Mouse (Mus musculus): Measurements from ENCODE around the gene Nrap. TPM values are rescaled to one million over a fixed set of nuclear protein-coding genes. Genes with fewer than 3 reads are reported as not detected.

Nrap gene
- polyA plus RNA-seq, 1 experiment: 25.5 TPM

- Histone ChIP-seq H3K27me3 (ENCODE audit: control insufficient read depth, insufficient read depth, insufficient read length) (no peaks in the 10 kb centered on the region), H3K36me3 (ENCODE audit: control insufficient read depth, insufficient read depth) (no peaks in the 10 kb centered on the region), H3ac (ENCODE audit: control insufficient read depth, insufficient read length) (no peak overlapping the region), H3K4me2 (ENCODE audit: low read depth) (no peak overlapping the region), H3K79me2 (ENCODE audit: control insufficient read depth, insufficient read depth) (no peaks in the 10 kb centered on the region), H3K4me3 (no peak overlapping the region)
- TF ChIP-seq E2F4 (IDR thresholded peaks at IDR 0.05; ENCODE audit: insufficient read depth) (no peak), MAX (IDR thresholded peaks at IDR 0.05; ENCODE audit: low read depth) (no peak), POLR2A (IDR thresholded peaks at IDR 0.05; ENCODE audit: insufficient read length, low read depth) (no peak), MYOD1 (IDR thresholded peaks at IDR 0.05; ENCODE audit: control insufficient read depth in 1 of 3, insufficient read length in 2 of 3, low read depth in 2 of 3) (no peak), CEBPB (IDR thresholded peaks at IDR 0.05; ENCODE audit: insufficient read depth, poor library complexity, severe bottlenecking) (no peak), POLR2AphosphoS2 (IDR thresholded peaks at IDR 0.05; ENCODE audit: insufficient read length, low read depth) (no peak), MYOG (IDR thresholded peaks at IDR 0.05; ENCODE audit: control insufficient read depth in 1 of 3, insufficient read depth in 1 of 3, insufficient read length in 2 of 3, low read depth in 2 of 3) (no peak), TCF3 (IDR thresholded peaks at IDR 0.05; ENCODE audit: insufficient read length, low read depth) (no peak), REST (IDR thresholded peaks at IDR 0.05; ENCODE audit: insufficient read depth, insufficient read length) (no peak), SRF (IDR thresholded peaks at IDR 0.05; ENCODE audit: control insufficient read depth, insufficient read length, low read depth) (no peak), USF1 (IDR thresholded peaks at IDR 0.05; ENCODE audit: low read depth) (no peak), TCF12 (IDR thresholded peaks at IDR 0.05; ENCODE audit: insufficient read depth, poor library complexity, severe bottlenecking) (no peak)
These were observed 11.2 kb downstream of the Nrap start for GRCm38 (mm10) chr19:56378554-56379172.

GRCm38 (mm10) chr19:56378007-56378406 lies 11.8 kb downstream of the Nrap start:
- no peaks in the 10 kb centered on the region for H3K27me3 ChIP-seq (ENCODE audit: control insufficient read depth, insufficient read depth, insufficient read length)
- TF ChIP-seq USF1 (IDR thresholded peaks at IDR 0.05; ENCODE audit: low read depth) (no peak), TCF3 (IDR thresholded peaks at IDR 0.05; ENCODE audit: insufficient read length, low read depth) (no peak), MAX (IDR thresholded peaks at IDR 0.05; ENCODE audit: low read depth) (no peak), E2F4 (IDR thresholded peaks at IDR 0.05; ENCODE audit: insufficient read depth) (no peak), CEBPB (IDR thresholded peaks at IDR 0.05; ENCODE audit: insufficient read depth, poor library complexity, severe bottlenecking) (no peak), TCF12 (IDR thresholded peaks at IDR 0.05; ENCODE audit: insufficient read depth, poor library complexity, severe bottlenecking) (no peak), MYOG (IDR thresholded peaks at IDR 0.05; ENCODE audit: control insufficient read depth in 1 of 3, insufficient read depth in 1 of 3, insufficient read length in 2 of 3, low read depth in 2 of 3) (no peak), SRF (IDR thresholded peaks at IDR 0.05; ENCODE audit: control insufficient read depth, insufficient read length, low read depth) (no peak), POLR2AphosphoS2 (IDR thresholded peaks at IDR 0.05; ENCODE audit: insufficient read length, low read depth) (no peak), MYOD1 (IDR thresholded peaks at IDR 0.05; ENCODE audit: control insufficient read depth in 1 of 3, insufficient read length in 2 of 3, low read depth in 2 of 3) (no peak), POLR2A (IDR thresholded peaks at IDR 0.05; ENCODE audit: insufficient read length, low read depth) (no peak), REST (IDR thresholded peaks at IDR 0.05; ENCODE audit: insufficient read depth, insufficient read length) (no peak)
- no peak overlapping the region for H3K4me3 ChIP-seq
- no peak overlapping the region for H3ac ChIP-seq (ENCODE audit: control insufficient read depth, insufficient read length)
- H3K79me2 ChIP-seq (ENCODE audit: control insufficient read depth, insufficient read depth): no peaks in the 10 kb centered on the region
- no peaks in the 10 kb centered on the region for H3K36me3 ChIP-seq (ENCODE audit: control insufficient read depth, insufficient read depth)
- H3K4me2 ChIP-seq (ENCODE audit: low read depth): no peak overlapping the region

- H3K36me3 ChIP-seq (ENCODE audit: control insufficient read depth, insufficient read depth): no peaks in the 10 kb centered on the region
- no peak overlapping the region for H3K4me3 ChIP-seq
- H3K79me2 ChIP-seq (ENCODE audit: control insufficient read depth, insufficient read depth): no peaks in the 10 kb centered on the region
- peak overlapping the region; percentile 30 for H3K4me2 ChIP-seq (ENCODE audit: low read depth)
- H3K27me3 ChIP-seq (ENCODE audit: control insufficient read depth, insufficient read depth, insufficient read length): no peaks in the 10 kb centered on the region
- no peak overlapping the region for H3ac ChIP-seq (ENCODE audit: control insufficient read depth, insufficient read length)
- peak; percentile 57 to 97 (median 97) for TF ChIP-seq MYOD1 (IDR thresholded peaks at IDR 0.05; ENCODE audit: control insufficient read depth in 1 of 3, insufficient read length in 2 of 3, low read depth in 2 of 3)
- peak; percentile 60 for TF ChIP-seq MAX (IDR thresholded peaks at IDR 0.05; ENCODE audit: low read depth)
- no peak for TF ChIP-seq SRF (IDR thresholded peaks at IDR 0.05; ENCODE audit: control insufficient read depth, insufficient read length, low read depth)
- TF ChIP-seq POLR2A (IDR thresholded peaks at IDR 0.05; ENCODE audit: insufficient read length, low read depth): no peak
- no peak for TF ChIP-seq E2F4 (IDR thresholded peaks at IDR 0.05; ENCODE audit: insufficient read depth)
- TF ChIP-seq MYOG (IDR thresholded peaks at IDR 0.05; ENCODE audit: control insufficient read depth in 1 of 3, insufficient read depth in 1 of 3, insufficient read length in 2 of 3, low read depth in 2 of 3): peak; percentile 90 to 95 (median 93)
- TF ChIP-seq CEBPB (IDR thresholded peaks at IDR 0.05; ENCODE audit: insufficient read depth, poor library complexity, severe bottlenecking): no peak
- TF ChIP-seq USF1 (IDR thresholded peaks at IDR 0.05; ENCODE audit: low read depth): no peak
- peak; percentile 70 for TF ChIP-seq TCF12 (IDR thresholded peaks at IDR 0.05; ENCODE audit: insufficient read depth, poor library complexity, severe bottlenecking)
- no peak for TF ChIP-seq POLR2AphosphoS2 (IDR thresholded peaks at IDR 0.05; ENCODE audit: insufficient read length, low read depth)
- TF ChIP-seq REST (IDR thresholded peaks at IDR 0.05; ENCODE audit: insufficient read depth, insufficient read length): peak; percentile 87
- peak; percentile 73 for TF ChIP-seq TCF3 (IDR thresholded peaks at IDR 0.05; ENCODE audit: insufficient read length, low read depth)
These were observed 15.8 kb downstream of the Nrap start for GRCm38 (mm10) chr19:56374011-56374410.

- Histone ChIP-seq H3ac (ENCODE audit: control insufficient read depth, insufficient read length) (no peak overlapping the region), H3K4me3 (no peak overlapping the region), H3K36me3 (ENCODE audit: control insufficient read depth, insufficient read depth) (no peaks in the 10 kb centered on the region), H3K27me3 (ENCODE audit: control insufficient read depth, insufficient read depth, insufficient read length) (no peaks in the 10 kb centered on the region), H3K79me2 (ENCODE audit: control insufficient read depth, insufficient read depth) (no peaks in the 10 kb centered on the region), H3K4me2 (ENCODE audit: low read depth) (peak overlapping the region; percentile 30)
- TF ChIP-seq POLR2AphosphoS2 (IDR thresholded peaks at IDR 0.05; ENCODE audit: insufficient read length, low read depth) (no peak), TCF3 (IDR thresholded peaks at IDR 0.05; ENCODE audit: insufficient read length, low read depth) (no peak), SRF (IDR thresholded peaks at IDR 0.05; ENCODE audit: control insufficient read depth, insufficient read length, low read depth) (no peak), MYOG (IDR thresholded peaks at IDR 0.05; ENCODE audit: control insufficient read depth in 1 of 3, insufficient read depth in 1 of 3, insufficient read length in 2 of 3, low read depth in 2 of 3) (no peak), MYOD1 (IDR thresholded peaks at IDR 0.05; ENCODE audit: control insufficient read depth in 1 of 3, insufficient read length in 2 of 3, low read depth in 2 of 3) (no peak), REST (IDR thresholded peaks at IDR 0.05; ENCODE audit: insufficient read depth, insufficient read length) (no peak), MAX (IDR thresholded peaks at IDR 0.05; ENCODE audit: low read depth) (no peak), USF1 (IDR thresholded peaks at IDR 0.05; ENCODE audit: low read depth) (no peak), POLR2A (IDR thresholded peaks at IDR 0.05; ENCODE audit: insufficient read length, low read depth) (no peak), CEBPB (IDR thresholded peaks at IDR 0.05; ENCODE audit: insufficient read depth, poor library complexity, severe bottlenecking) (no peak), TCF12 (IDR thresholded peaks at IDR 0.05; ENCODE audit: insufficient read depth, poor library complexity, severe bottlenecking) (no peak), E2F4 (IDR thresholded peaks at IDR 0.05; ENCODE audit: insufficient read depth) (no peak)
These were observed 16.6 kb downstream of the Nrap start for GRCm38 (mm10) chr19:56373246-56373645.
